Mouse (Mus musculus) testis, postnatal 14 days (tissue): ENCODE measurements around the gene Rpl36.

Experiments
- DNase-seq: peaks from one replicate; pipeline ENCODE4 v3.0.0; 2021; ENCODE audit warnings: low spot score

Rpl36 gene

DNA sequence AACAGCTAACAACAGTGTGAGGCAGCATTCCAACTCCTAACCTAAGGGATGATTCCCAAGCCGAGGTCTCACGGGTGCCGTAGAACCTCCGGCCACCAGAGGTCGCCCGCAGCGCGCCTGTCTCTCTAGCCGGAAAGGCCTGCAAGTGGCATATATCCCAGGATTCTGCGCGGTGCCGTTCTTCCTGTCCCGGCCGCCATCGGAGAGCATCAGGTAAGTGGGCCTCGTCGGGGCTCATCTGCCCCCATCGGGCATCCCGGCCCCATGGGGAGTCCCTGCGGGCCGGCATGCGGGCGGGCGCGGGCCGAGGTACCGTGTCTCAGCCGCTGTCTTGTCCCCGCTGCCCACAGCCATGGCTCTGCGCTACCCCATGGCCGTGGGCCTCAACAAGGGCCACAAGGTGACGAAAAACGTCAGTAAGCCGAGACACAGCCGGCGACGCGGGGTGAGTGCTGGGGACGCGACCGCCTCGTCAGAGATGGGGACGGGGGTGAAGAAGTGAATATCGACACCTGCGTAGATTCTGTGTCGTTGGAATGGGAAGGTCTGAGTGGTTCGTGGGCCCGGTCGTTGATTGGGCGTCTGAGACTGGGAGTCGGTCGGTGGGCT is at the start of gene Rpl36:
Gene Rpl36, plus strand, starts transcription at position 181 of the 609 bp plus-strand sequence.
- peak; percentile 94 for DNase-seq

DNA sequence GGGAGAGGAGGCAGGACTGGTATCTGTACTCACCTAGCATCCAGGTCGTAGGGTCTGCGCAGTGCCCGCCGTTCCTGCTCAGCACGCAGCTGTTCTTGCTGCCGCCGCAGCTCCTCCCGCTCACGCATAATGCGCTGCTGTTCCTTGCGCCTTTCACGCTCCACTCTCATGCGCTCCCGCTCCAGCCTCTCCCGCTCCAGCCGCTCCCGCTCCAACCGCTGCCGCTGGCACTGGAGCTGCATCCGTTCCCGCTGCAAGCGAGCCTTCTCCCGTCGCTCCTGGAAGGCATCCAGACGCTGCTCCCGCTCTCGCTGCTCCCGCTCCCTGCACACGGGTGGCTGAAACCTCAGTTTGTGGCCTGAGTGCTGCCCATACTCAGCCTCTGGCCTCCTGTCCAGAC is 46.9 kb upstream of the Rpl36 start:
- DNase-seq: no peak

DNA sequence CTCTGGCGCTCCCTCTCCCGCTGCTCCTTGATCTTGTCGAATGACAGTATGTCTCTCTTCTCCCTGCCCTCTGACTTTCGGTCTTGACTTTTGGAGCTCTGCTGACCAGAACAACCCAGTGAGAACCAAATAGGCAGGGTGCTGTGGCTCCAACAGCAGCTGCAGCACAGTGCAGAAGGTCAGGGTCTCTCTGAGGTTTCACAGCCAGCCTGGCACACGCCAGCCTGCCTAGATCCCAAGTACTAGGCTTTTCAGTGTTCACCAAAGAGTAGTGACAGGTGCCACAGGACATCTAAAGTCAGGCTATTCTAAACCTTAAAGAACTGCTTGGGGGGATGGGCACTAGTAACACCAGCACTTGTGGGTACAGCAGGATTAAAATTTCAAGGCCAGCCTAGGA is 46.3 kb upstream of the Rpl36 start:
- DNase-seq: no peak

DNA sequence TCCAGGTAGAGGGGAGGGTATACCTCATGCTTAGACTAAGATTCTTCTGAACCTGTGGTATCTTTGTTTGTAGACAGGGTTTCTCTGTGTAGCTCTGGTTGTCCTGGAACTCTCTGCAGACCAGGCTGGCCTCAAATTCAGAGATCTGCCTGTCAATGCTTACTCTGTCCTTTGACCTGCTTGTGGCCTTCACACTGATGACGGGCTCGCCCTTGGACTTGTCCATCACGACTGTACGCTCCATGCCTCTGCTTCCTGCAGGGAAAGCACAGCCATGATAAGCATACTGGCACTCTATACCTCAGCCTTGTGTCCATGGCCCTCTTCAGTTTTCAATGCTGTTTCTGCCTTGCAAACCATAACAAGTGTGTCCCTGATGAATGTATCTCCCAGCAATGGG is 45.8 kb upstream of the Rpl36 start:
- no peak for DNase-seq

DNA sequence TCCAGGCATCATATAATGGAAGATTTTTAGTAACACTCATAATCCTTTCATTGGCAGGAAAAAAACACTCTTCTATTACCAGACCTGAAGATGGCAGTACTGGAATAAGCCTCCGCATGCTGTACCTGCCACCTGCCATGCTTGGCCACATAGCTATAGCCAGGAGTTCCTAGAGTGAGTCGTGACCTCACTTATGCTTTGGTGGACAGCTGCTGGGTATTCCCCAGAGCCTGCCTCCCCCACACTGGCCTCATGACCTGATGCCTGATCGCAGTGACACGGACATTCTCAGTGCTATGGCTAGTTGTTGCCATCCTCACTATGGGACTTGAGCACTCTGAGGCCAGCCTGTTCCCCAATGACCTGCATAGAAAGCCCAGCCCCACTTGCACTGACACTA is 42.9 kb upstream of the Rpl36 start:
- no peak for DNase-seq

DNA sequence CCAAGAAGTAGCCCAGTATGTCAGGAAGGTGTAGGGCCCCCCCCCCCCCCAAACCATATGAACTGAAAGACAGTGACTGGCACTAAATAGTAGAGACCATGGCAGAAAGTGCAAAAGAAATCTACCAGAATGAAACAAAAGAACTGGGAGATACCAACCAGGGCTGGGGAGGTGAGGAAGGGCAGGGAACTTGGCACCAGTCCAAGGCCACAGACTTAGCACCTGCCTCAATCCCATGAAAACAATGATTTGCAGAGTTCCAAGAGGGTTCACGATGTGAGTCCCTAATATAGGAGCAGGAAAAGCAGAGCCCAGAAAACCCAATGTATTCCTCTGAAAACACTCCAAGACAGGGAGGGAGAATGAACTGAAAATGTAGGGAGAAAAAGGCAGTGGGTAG is 41.1 kb upstream of the Rpl36 start:
- DNase-seq: no peak

DNA sequence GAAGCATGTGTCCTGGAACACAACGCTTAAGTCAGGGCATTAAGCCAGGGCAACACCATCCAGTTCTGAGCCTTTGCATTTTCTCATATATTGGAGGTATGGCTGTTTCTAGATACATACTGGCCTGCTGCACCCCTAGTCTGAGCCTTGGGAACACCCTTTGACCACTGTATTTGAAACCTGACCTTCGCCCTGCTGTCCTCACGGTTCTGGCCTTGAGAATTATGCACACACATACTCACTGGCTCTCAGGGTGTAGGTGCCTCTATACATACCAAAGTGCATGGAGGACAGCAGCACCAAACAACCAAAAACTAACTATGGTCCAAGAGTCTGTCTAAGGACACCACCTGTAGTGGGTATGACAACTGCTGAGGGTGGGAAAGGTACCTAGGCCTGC is 40.3 kb upstream of the Rpl36 start:
- DNase-seq: no peak

DNA sequence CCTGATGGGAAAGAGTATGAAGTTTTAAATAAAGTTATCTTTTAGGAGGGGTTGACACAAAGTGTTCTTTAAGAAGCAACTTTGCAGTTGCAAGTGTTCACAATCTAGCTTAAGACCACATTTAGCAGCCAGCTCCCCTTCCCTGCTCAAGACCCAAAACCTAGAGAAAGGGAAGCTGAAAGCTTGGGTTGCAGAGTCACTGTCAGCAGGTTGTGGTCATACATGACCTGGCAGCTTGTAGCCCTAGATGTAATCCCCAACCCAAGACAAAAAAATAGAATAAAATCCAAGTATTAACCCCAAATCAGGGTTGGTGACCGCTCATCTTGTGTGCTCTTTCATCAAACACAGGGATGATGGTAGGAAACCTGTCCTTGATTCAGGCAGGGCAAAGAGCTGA is 30.1 kb upstream of the Rpl36 start:
- no peak for DNase-seq

DNA sequence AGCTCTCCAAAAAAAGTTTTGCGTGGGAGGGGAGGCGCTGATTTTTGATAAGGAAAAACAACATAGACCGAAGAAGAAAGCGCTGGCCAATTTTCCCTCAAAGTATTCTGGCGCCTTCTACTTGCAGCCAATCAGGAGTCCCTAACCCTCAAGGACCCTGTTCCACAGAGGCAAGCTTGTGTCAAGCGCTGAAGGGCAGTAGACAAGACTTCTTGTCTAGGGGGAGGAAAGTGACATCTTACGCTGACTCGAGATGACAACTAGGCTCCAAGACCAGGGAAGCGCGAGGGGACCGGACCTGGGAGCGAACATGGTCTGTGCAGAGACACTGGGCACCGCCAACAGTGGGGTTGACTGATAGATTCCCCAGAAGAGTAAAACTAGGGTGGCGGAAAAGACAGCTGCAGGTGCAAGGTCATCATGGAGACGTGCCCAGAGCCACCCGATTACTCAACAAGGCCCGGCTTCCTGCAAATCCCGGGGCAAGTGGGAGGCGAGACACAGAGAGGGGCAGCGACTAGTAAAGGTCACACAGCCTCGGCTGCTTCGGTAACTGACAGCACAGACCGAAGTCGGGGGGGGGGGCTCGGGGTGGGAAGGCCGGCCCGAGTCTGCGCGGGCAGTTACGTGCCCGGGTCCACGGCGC is 29.5 kb upstream of the Rpl36 start:
- DNase-seq: peak; percentile 76

DNA sequence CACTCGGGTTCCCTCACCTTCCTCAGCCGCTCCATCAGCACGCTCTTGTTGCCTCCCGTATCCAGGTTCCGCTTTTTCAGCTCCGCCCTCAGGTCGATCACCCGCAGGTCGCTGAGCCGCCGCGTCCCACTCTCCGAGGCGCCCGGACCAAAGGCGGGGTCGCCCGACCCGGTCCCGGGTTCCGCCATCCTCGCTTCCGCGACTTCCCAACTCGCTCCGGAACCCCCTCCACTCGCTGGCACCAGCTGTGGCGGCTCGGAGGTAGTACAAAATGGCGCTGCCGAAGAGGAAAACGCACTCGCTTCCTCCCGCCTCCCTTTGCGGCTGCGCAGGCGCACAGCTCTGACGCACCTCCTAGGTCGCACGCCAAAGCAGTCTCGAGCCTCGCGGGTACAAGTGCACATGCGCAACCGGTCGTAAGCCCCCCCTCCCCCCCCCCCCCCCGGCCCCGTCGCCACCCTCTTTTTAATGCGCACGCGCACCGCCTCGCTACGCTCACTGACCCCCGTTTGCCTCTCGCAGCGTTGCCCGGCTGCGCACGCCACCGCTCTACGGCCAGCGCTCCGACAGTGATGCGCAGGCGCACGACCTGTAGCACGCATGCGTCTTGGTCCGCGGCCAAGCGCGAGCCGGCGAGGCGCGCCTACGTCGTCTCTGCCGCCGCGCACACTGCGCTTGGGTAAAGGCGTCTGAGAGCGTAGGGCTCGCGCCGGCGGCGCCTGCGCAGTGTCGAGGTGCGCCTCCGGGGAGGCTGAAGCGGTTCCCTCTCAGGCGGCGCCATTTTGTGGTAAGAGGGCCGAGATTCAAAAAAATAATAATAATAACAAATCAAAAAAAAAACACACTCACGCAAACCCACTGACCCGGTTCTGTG is 28.7 kb upstream of the Rpl36 start, which contains the start of the genes Safb2 and Safb:
Gene Safb2, minus strand, starts transcription at position 329 of the 874 bp plus-strand sequence.
Gene Safb, plus strand, starts transcription at position 569 of the 874 bp plus-strand sequence.
- DNase-seq: peak; percentile 100

DNA sequence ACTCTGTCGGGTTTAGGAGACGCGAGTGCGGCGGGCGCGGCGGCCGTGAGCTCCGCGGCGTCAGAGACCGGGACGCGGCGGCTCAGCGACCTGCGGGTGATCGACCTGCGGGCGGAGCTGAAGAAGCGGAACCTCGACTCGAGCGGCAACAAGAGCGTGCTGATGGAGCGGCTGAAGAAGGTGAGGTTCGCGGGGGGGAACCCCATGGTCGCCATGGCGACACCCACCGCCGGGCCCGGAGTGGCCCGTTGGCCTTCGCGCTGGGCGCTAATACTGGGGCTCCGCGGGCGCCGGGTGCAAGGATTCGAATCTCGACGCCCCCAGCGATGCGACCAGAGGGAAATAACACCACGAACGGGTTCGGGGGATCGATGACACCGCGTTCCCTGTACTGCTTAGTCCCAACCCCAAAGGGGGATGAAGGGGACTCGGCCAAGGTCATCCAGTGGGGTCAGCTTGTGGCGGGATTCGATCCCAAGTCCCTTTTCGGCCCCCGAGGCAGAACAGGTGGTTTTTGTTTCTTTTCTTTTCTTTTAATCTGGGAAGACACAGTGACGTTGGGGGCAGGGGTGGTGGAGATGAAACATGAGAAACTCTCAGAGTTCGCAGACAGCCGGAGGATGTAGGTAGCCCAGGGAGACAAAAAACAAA is 27.9 kb upstream of the Rpl36 start:
- peak; percentile 76 for DNase-seq

DNA sequence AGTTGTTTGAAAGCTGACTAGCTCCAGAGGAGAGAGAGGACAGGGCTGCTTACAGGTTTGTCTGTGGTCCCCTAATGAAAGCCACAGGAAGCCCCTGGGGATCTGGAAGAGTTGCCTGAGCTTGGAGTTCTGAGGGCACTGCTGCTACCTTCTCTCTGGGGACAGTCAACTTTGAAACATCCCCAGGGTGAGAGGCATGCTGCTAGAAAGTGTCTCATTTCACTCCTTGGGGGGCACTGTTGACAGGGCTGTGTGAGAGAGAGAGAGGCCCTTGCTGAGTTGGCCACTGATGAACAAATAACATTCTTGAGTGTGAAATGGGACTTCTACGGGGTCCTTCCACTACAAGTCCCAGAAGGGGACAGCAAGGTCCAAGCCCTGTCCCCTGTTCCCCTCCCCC is 25.4 kb upstream of the Rpl36 start:
- DNase-seq: no peak

DNA sequence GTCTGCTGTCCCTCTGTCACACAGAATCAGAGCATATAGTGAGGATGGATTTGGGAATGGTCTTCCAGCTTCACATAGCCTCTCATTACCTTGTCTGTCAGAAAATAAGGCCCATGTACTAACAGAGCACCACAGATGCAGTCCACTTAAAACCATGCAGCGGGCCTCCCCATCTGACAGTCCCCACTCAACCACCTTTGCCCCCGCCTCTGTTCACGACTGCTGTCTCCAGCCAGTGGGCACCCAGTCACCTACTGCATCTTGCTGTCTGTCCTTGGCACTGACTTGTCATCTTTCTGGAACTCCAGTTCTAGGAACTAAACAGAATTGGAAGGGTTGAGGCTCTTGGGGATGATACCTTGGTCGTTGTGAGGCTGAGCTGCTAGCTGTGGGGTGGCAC is 24.3 kb upstream of the Rpl36 start:
- DNase-seq: no peak

DNA sequence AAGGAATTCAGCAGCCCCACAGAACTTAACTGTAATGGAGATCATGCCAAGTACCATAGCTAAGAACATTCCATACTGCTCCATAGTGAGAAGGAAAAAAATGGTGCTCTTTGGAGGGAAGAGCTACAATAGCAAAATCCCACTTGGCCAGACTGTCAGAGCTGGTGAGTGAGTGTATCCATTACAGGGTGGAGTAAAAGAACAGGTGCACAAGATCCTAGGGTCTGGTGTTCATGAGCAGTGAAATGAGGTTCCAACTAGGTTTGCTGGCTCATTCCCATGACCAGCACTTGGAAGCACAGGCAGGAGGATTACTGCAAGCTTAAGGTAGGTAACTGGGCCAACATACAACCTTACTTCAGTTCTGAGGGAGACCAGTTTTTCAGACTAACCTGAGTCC is 20.7 kb upstream of the Rpl36 start:
- DNase-seq: no peak

DNA sequence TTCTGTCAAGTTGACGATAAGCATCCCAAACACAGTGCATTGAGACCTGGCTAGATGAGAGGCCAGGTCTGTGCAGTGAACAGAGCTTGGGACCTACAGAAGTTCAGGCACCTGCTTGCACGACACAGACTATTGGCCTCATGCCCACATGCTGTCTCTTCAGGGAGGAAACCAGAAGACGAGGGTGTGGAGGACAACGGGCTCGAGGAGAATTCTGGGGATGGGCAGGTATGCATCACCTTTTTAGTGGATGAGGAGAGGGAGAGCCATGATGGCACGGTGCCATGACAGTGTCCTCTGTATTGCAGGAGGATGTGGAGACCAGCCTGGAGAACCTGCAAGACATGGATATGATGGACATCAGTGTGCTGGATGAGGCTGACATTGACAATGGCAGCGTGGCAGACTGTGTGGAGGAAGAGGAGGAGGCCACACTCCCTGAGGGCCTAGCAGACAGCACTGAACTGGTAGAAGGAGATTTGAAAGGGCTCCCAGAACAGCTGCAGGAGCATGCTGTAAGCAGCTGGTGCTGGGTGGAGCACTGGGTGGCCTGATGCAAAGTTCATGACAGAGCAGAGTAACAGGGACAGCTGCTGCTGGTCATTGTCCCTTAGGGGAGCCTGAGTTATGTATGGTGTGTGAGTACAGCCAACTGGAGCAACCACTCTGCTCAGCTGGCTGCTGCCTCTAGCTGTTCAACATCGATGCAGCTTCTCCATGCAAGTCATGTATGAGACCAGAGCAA is 19.5 kb upstream of the Rpl36 start:
- no peak for DNase-seq

DNA sequence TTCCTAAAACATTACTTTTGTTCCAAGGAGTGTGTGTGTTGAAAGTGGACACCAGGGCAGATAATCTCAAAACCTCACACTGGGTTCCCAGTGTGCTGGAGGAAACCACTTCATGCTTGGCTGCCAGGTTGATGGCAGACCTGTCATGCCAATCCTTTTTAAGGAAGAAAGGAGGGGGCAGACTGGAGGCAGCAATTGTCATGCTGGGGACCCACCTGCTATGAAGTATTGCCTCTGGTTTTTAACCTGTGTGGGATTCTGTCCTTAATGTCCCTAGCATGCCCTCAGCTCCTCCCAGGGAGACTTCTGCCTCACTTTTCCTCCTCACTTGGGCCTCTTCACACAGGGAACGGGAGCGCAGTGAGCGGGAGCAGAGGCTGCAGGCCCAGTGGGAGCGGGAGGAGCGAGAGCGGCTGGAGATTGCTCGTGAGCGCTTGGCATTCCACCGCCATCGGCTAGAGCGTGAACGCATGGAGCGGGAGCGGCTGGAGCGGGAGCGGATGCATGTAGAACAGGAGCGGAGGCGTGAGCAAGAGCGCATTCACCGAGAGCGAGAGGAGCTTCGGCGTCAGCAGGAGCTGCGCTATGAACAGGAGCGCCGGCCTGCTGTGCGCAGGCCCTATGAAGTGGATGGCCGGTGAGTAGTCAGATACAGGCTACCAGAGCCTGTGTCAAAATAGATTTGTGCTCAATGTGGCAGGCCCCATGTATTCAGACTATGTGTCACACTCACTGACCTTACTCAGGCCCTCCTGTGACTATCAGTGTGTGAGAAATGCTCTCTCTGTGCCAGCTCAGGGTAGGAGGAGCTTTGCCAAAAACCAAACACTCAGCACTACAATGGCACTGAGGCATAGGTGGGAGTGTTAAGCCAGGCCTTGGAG is 9.8 kb upstream of the Rpl36 start:
- DNase-seq: no peak

DNA sequence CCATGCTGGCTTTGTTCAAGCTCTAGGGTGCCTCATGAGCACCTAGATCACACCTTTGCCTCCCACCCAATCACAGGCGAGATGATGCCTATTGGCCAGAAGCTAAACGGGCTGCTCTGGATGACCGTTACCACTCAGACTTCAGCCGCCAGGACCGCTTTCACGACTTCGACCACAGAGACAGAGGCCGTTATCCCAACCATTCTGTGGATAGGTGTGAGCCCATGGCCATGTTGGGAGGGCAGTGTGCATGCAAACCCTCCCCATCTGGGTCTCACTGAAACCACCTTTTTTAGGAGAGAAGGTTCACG is 9.2 kb upstream of the Rpl36 start:
- DNase-seq: no peak

DNA sequence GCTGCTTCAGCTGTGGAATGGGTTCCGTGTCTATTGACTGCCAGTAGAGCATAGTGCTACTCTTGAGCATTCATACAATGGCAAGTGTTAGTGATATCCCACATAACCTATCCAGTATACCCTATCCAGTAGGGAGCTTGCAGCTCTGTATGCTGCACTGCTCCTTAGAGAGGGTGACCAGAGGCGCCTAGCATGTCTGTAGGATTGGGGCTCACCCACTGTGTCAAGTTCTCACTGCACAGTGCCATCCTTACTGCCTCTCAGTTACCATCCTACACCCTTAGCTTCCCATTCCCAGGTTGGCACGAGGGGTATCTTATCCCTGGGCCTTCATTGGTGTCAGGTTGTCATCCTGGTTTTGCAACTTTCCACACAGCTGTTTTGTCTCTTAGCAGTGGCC is 8.8 kb upstream of the Rpl36 start:
- no peak for DNase-seq

DNA sequence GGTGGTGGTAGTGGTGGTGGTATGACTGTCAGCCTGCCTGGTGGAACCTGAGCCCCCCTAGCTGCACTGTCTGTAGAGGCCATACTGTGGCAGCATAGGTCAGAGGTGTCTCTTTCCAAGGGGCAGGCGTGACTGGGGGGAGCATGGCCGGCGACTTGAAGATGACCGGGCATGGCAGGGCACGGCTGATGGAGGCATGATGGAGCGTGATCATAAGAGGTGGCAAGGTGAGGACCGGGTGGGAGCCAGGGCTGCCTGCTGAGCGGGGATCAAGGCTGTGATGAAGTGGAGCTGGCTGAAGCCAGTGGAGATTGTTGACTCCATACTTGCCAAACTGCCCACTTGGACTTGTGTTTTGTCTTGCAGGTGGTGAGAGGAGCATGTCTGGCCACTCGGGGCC is 7.8 kb upstream of the Rpl36 start:
- DNase-seq: no peak

DNA sequence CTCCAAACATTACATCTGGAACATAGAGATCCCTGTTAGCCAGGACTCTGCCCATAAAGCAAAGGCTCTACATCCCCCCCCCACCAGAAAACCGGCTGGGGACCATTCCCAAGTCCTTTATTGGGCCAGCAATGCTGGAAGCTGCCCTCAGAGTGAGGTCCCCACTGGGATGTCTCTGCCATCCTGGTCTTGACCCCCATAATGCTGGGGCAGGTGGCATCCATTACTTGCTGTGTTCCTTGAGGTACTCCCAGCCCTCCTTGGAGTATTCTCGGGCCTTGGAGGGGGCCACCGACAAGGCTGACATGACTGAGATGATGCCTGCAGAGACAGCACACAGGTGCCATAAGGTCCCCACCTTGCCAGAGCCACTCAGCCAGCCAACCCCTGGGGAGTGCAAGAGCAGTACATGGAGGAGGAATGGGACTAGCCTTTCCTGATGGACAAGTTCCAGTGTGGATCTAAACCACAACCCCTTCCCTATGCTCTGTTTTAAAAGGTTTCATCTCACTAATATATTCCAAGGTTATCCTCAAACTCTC is 5.6 kb upstream of the Rpl36 start:
- DNase-seq: no peak

DNA sequence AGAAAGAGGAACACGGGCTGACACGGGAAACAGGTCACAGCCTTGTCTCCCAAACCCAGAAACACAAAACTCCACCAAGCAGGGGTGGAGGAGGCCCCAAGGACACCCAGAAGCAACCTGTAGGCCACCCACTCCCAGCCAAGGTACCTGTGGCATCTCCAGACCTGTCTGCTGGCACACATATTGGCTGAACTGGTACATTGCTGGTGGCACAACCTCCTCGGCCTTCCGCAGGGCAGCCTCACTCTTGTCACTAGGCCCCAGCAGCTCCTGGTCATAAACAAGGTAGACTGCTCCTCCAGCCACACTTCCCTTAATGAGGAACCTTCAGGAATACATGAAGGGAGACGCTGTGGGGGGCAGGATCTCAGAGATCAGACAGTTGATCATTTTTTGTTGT is 4.5 kb upstream of the Rpl36 start:
- no peak for DNase-seq
